Mouse (Mus musculus) embryonic facial prominence, embryonic 10.5 days (tissue): ENCODE measurements around the gene Mterf1b. TPM values are rescaled to one million over a fixed set of nuclear protein-coding genes. Genes with fewer than 3 reads are reported as not detected.
"Not testable (repeated sequence)": the region's sequence is repeated elsewhere in the genome, so short reads cannot be mapped to it uniquely, and the experiment has no call there.

Source experiments
- DNase-seq: peaks from one replicate; pipeline ENCODE4 v3.0.0-alpha.2; 2017; ENCODE audit warnings: low spot score
- H3K27ac ChIP-seq: fragments of 300-500 bp; sonication (generic); replicated peaks from 2 replicates; pipeline ENCODE4 v1.5.1; 2016; ENCODE audit warnings: mild to moderate bottlenecking
- H3K27me3 ChIP-seq: fragments of 300-500 bp; sonication (generic); replicated peaks from 2 replicates; pipeline ENCODE4 v1.6.1; 2016; ENCODE audit warnings: low read depth, mild to moderate bottlenecking; ENCODE audit not compliant: poor library complexity, severe bottlenecking
- H3K36me3 ChIP-seq: fragments of 300-500 bp; sonication (generic); replicated peaks from 2 replicates; pipeline ENCODE4 v1.6.1; 2016; ENCODE audit warnings: mild to moderate bottlenecking, moderate library complexity
- H3K4me1 ChIP-seq: fragments of 300-500 bp; sonication (generic); 2 replicates; pipeline ENCODE4 v1.6.1; 2016
- H3K4me3 ChIP-seq: fragments of 300-500 bp; sonication (generic); 2 replicates; pipeline ENCODE4 v1.5.1; 2016; ENCODE audit warnings: mild to moderate bottlenecking, moderate library complexity
- H3K9me3 ChIP-seq: fragments of 300-500 bp; sonication (generic); 2 replicates; pipeline ENCODE4 v1.6.1; 2016; ENCODE audit warnings: mild to moderate bottlenecking
- WGBS: fragments of 180-500 bp; shearing (Covaris S2); methylation state at CpG from one replicate; pipeline ENCODE4 v1.1.7; 2016; 5-methylcytosine and 5-hydroxymethylcytosine counted together
- polyA plus RNA-seq: library from polyadenylated mRNA; unstranded; fragments of >200 nt; fragmentation: Nextera tagmentation; extraction: Ambion mirVana; gene quantifications from 2 replicates; pipeline ENCODE4 v1.2.1, GENCODE M21; 2016

Gene Mterf1b
- polyA plus RNA-seq, 1 experiment from 2014 or later = 3.3 TPM

- 56% methylated on average over 1 of the region's 1 CpGs for WGBS
- H3K27ac ChIP-seq = no peak overlapping the region
- H3K36me3 ChIP-seq = peaks cover 4% of the 10 kb centered on the region; the same call in 1 of the 2 replicates
- no peaks in the 10 kb centered on the region for H3K27me3 ChIP-seq
- no peaks in the 10 kb centered on the region; the same call in 1 of the 2 replicates for H3K9me3 ChIP-seq
- peaks cover 9% of the 10 kb centered on the region for H3K4me1 ChIP-seq
- H3K4me3 ChIP-seq = no peak overlapping the region
- no peak for DNase-seq
These were observed 2.9 kb downstream of the Mterf1b start for GRCm38 (mm10) chr5:4195086-4195485.

DNA sequence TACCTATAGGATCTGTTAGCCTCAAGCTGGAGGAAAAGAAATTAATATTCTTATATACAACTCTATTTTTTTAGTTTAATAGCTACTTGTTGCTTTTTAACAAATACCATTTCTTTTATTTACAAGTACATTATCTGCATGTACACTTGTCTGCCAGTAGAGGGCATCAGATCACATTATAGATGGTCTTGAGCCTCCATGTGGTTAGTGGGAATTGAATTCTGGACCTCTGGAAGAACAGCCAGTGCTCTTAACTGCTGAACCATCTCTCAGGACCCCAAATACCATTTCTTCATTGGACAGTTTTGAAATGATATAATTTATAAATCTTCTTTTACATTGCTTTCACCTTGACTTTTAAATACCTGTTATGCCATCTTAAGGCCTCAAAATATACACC, 9.2 kb downstream of the Mterf1b start:
- DNase-seq = no peak
- Histone ChIP-seq H3K9me3 (no peaks in the 10 kb centered on the region; the same call in 1 of the 2 replicates), H3K36me3 (peaks cover 4% of the 10 kb centered on the region; the same call in 1 of the 2 replicates), H3K27me3 (no peaks in the 10 kb centered on the region), H3K4me1 (no peaks in the 10 kb centered on the region), H3K27ac (no peak overlapping the region), H3K4me3 (no peak overlapping the region)

- H3K4me3 ChIP-seq, DNase-seq, H3K9me3 ChIP-seq, H3K27me3 ChIP-seq, H3K27ac ChIP-seq, H3K36me3 ChIP-seq, H3K4me1 ChIP-seq: not testable (repeated sequence)
- WGBS = 94% methylated on average over 19 of the region's 19 CpGs
These were observed 10.2 kb downstream of the Mterf1b start for GRCm38 (mm10) chr5:4202276-4202810.

GRCm38 (mm10) chr5:4210082-4210481, 17.9 kb downstream of the Mterf1b start:
- not testable (repeated sequence) for H3K27me3 ChIP-seq, H3K36me3 ChIP-seq, H3K9me3 ChIP-seq, H3K4me3 ChIP-seq, DNase-seq, H3K27ac ChIP-seq, H3K4me1 ChIP-seq
- WGBS = 88% methylated on average over 3 of the region's 3 CpGs

GRCm38 (mm10) chr5:4221309-4221708, 29.1 kb downstream of the Mterf1b start:
- WGBS = 86% methylated on average over 3 of the region's 3 CpGs

DNA sequence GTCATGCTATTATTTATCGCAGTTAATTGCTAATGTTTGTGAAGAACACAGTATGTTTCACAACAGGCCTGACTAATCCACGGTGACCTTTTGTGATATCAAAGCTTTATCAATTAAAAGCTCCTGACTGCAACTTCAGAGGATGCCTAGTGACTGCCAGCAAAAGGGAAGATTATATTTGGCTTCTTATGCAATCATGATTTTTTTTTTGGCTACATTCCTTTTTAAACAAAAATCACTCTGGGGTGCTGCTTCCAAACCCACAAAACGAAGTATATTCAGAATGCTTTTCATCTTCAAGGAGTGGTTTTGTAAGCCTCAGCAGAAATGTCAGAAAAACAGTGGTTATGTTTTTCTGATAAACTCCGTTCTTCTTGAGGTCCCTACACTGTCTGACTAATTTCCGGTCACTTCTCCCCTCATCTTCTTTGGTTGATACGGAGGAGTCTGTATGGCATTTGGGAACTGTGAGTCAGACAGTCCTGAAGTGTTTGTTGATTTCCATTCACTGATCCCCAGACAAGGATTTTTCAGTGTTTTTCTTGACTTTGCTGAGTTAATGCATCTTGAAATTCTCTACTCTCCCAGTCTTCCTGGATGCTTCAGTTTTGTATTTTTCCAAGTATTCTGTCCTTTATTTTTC, 29.9 kb downstream of the Mterf1b start:
- Histone ChIP-seq H3K4me3 (no peak overlapping the region), H3K27me3 (no peaks in the 10 kb centered on the region), H3K27ac (no peak overlapping the region), H3K4me1 (no peaks in the 10 kb centered on the region), H3K9me3 (no peaks in the 10 kb centered on the region), H3K36me3 (no peaks in the 10 kb centered on the region)
- no peak for DNase-seq
- 85% methylated on average over 6 of the region's 6 CpGs for WGBS

More at GRCm38 (mm10) chr5:4221309-4221708, 29.1 kb downstream of the Mterf1b start:
- H3K27me3 ChIP-seq = no peaks in the 10 kb centered on the region
- no peaks in the 10 kb centered on the region for H3K4me1 ChIP-seq
- H3K9me3 ChIP-seq = no peaks in the 10 kb centered on the region
- H3K27ac ChIP-seq = no peak overlapping the region
- H3K36me3 ChIP-seq = no peaks in the 10 kb centered on the region
- H3K4me3 ChIP-seq = no peak overlapping the region
- no peak for DNase-seq

- 81% methylated on average over 2 of the region's 2 CpGs for WGBS
- no peaks in the 10 kb centered on the region for H3K4me1 ChIP-seq
These were observed 40.0 kb downstream of the Mterf1b start for GRCm38 (mm10) chr5:4232163-4232562.

DNA sequence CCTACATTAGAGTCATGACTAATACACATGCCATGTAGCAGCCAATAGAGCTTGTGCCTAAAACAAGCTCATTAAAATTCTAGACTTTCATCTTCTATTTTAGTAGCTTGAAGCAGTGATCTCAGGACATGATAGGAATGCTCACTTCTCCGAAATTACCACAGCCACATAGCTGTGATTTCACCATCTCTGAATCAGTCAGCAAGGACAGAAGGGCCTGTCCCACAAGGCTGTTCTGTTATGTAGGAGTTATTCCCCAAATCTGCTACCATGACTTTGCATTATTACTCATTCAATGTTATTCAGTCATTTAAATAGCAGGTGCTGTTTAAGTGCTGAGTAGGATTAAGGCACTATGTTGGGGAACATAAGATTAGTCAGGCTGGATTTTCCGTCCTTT, 42.3 kb downstream of the Mterf1b start:
- Histone ChIP-seq H3K4me3 (no peak overlapping the region), H3K36me3 (no peaks in the 10 kb centered on the region), H3K4me1 (no peaks in the 10 kb centered on the region), H3K27ac (no peak overlapping the region), H3K9me3 (no peaks in the 10 kb centered on the region), H3K27me3 (no peaks in the 10 kb centered on the region)
- 75% methylated on average over 2 of the region's 2 CpGs for WGBS
- no peak for DNase-seq

More at GRCm38 (mm10) chr5:4232163-4232562, 40.0 kb downstream of the Mterf1b start:
- no peak for DNase-seq
- H3K4me3 ChIP-seq = no peak overlapping the region
- H3K27me3 ChIP-seq = no peaks in the 10 kb centered on the region
- H3K9me3 ChIP-seq = no peaks in the 10 kb centered on the region
- no peak overlapping the region for H3K27ac ChIP-seq
- H3K36me3 ChIP-seq = no peaks in the 10 kb centered on the region

GRCm38 (mm10) chr5:4240120-4240519, 48.0 kb downstream of the Mterf1b start:
- H3K4me1 ChIP-seq = no peaks in the 10 kb centered on the region
- DNase-seq = no peak
- WGBS = 76% methylated on average over 2 of the region's 2 CpGs
- no peak overlapping the region for H3K27ac ChIP-seq
- H3K9me3 ChIP-seq = no peaks in the 10 kb centered on the region
- H3K4me3 ChIP-seq = no peak overlapping the region
- H3K36me3 ChIP-seq = no peaks in the 10 kb centered on the region
- H3K27me3 ChIP-seq = no peaks in the 10 kb centered on the region

DNA sequence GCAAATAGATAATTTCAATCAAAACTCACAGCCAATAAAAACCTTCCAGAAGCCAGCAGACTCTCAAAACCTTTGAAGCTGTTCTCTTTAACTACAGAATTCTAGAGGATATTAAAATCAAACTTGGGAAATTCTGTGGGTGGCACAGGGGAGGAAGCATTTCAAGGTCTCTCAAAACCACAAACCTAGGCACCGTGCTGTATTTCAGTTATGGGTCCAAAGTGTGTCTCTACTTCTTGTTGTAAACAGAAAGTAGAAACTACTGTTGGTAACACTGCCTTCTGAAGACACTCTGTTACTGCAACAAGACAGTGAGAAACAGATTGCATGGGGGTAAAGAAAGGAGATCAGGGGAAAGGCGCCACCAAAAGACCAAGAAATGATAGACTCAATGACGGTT, 52.8 kb downstream of the Mterf1b start:
- Histone ChIP-seq H3K9me3 (no peaks in the 10 kb centered on the region), H3K27ac (no peak overlapping the region), H3K4me1 (peaks cover 7% of the 10 kb centered on the region; the same call in 1 of the 2 replicates), H3K4me3 (no peak overlapping the region), H3K36me3 (no peaks in the 10 kb centered on the region), H3K27me3 (no peaks in the 10 kb centered on the region)
- DNase-seq = no peak
- WGBS = 87% methylated on average over 3 of the region's 3 CpGs

GRCm38 (mm10) chr5:4246095-4246494, 53.9 kb downstream of the Mterf1b start:
- peaks cover 7% of the 10 kb centered on the region; the same call in 1 of the 2 replicates for H3K4me1 ChIP-seq

More at GRCm38 (mm10) chr5:4246095-4246494, 53.9 kb downstream of the Mterf1b start:
- Histone ChIP-seq H3K9me3 (no peaks in the 10 kb centered on the region), H3K4me3 (no peak overlapping the region), H3K27me3 (no peaks in the 10 kb centered on the region), H3K36me3 (no peaks in the 10 kb centered on the region), H3K27ac (no peak overlapping the region)
- DNase-seq = peak; percentile 27
- whole genome bisulfite sequencing = 38% methylated on average over 2 of the region's 2 CpGs
